Mouse (Mus musculus): ENCODE measurements around the gene Szrd1.
A peak's percentile ranks its signal among the peaks of the same experiment; 100 is the strongest.

Gene Szrd1

GRCm38 (mm10) chr4:141114521-141114981 lies 25.0 kb downstream of the Szrd1 start:
- DNase-seq (ENCODE audit: low spot score) = no peak

- DNase-seq (ENCODE audit: low spot score) = no peak
These were observed 25.7 kb downstream of the Szrd1 start for GRCm38 (mm10) chr4:141113831-141114230.

DNA sequence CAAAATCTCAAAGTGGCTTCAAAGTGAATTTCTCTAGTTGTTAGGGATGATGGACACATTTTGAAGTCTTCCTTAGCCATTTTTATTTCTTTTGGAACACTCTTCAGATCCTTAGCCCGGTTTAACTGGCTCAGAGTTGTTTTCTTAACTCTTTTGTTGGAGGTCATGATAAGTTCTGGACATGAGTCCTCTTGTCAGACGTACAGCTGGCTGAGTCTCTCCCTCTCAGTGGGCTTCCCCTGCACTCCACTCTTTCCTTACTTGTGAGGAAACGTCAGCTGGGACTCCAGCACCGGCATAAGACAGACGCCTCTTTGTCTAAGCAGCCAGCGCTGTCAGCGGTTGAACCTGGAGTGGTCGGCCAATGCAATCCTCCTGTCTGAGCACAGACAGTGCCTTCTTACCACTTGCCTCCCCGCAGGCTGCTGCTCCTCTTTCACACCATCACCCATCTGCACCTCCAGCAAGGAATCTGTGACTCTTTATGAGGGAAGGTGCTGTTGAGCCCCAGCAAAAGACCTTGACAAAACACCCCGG lies 31.3 kb downstream of the Szrd1 start:
- no peak for DNase-seq (ENCODE audit: low spot score)

DNA sequence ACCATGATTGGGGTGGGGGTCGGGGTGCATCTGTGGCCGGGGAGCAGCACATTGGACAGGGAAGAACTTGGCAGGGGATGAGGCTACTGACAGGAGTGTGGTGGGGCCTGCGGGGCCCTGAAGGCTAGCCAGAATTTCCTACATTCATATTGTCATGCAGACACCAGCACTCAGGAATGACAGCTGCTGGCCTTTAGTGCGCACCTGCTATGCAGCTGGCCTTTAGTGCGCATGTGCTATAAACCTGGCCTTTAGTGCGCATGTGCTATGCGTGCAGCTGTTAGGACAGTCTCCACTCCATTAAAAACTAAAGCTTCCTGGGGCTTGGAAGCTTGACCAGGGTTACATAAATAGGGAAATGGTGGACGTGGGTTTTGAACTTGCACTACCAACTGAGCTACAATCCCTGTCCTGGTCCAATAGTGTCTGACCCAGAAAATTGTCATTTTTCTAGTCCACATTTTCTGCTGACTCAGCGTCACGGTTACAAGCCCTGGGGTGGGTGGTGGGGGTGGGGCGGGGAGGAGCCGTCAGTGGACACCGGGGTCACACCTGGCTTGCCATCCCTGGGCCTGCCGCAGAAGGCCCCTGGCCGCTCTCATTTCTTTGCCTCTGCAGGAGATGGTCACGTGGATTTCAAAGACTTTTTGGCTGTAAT lies 32.9 kb downstream of the Szrd1 start:
- DNase-seq (ENCODE audit: low spot score) = no peak

- DNase-seq (ENCODE audit: low spot score) = no peak
These were observed 37.7 kb downstream of the Szrd1 start for GRCm38 (mm10) chr4:141101855-141102254.

DNA sequence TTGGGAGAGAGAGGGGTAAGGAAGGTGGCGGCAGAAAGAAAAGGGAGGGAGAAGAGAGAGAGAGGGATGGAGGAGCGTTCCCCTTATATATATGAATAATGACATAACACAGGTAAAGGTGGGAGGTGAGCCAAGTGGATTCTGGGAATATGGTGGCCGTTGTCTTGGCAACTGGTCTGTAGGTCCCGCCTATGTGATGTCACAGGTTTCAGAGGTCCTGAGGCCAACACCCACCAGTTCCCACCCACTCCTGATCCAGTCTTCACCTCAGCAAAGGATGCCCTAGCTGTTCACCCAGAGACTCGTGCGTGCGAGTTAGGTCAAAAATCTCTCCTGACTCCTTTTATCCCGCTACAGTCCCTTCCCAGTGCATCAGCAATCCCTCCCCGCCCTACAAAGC lies 38.3 kb downstream of the Szrd1 start:
- no peak for DNase-seq (ENCODE audit: low spot score)

- no peak for DNase-seq (ENCODE audit: low spot score)
These were observed 39.6 kb downstream of the Szrd1 start for GRCm38 (mm10) chr4:141099956-141100355.

GRCm38 (mm10) chr4:141098935-141099334 lies 40.6 kb downstream of the Szrd1 start:
- no peak for DNase-seq (ENCODE audit: low spot score)

DNA sequence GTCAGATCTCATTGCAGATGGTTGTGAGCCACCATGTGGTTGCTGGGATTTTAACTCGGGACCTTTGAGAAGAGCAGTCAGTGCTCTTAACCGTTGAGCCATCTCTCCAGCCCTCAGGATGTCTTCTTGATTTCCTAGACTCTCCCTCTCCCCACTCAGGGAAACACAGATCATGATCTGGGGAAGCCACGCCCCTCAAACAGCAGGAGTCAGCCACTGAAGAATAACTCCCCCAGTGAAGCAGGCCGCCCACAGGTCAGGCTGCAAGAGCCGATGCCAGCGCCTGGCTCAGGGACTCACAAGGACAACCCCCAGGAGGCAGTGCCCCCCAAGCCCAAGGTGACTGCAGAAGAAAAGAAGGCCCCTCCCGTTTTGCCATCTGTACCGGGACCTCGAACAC lies 42.9 kb downstream of the Szrd1 start:
- no peak for DNase-seq (ENCODE audit: low spot score)

- no peak for DNase-seq (ENCODE audit: low spot score)
These were observed 44.6 kb downstream of the Szrd1 start for GRCm38 (mm10) chr4:141095016-141095415.

DNA sequence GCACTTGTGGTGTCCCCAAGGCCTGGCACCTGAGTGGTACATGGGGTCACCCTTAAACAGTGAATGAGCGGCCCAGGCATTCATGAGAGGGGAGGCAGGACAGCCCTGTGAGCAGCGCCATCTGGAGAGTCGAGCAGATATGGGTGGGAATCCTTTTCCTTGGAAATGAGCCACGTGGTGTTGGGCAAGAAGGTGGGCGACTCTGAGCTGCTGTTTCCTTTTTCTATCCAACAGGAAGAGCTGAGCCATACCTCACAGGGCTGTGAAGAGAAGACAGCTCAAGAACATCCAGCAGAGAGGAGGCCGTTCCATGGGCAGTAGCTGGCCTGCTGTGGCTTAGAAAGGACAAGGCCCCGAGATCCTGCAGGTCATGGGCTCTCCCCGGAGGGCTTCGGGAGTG lies 50.9 kb downstream of the Szrd1 start:
- DNase-seq (ENCODE audit: low spot score) = no peak

DNA sequence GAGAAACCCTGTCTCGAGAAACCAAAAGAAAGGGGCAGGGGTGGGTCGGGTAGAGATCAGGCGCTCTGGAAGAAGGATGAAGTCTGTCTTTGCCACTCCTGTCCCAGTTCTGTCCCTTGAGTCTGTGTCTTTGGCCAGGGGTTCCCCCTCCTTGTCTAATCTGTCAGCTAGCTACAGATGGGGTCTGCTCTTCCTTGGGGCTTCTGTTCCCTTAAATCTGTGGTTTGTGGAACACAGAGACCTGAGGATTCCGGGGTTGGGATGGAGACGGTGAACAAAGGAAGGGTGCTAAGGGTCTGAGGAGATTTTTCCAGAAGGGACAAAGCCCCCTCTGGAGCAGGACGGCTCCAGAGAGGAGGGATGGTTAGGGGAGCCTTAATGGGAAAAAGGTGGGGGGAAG lies 51.5 kb downstream of the Szrd1 start, which contains the start of gene Spata21:
Spata21 (plus strand) TSS at position 301 of the 400 bp plus-strand sequence.
- DNase-seq (ENCODE audit: low spot score) = no peak

- no peak for DNase-seq (ENCODE audit: low spot score)
These were observed 52.7 kb downstream of the Szrd1 start for GRCm38 (mm10) chr4:141086862-141087261.

- no peak for DNase-seq (ENCODE audit: low spot score)
These were observed 61.0 kb downstream of the Szrd1 start for GRCm38 (mm10) chr4:141078510-141079137.

GRCm38 (mm10) chr4:141077681-141078509 lies 61.7 kb downstream of the Szrd1 start, which contains the start of gene Necap2:
Necap2 (minus strand) TSS chr4:141078357.
- DNase-seq (ENCODE audit: low spot score) = peak; percentile 74

GRCm38 (mm10) chr4:141076761-141077506 lies 62.6 kb downstream of the Szrd1 start:
- DNase-seq (ENCODE audit: low spot score) = no peak

DNA sequence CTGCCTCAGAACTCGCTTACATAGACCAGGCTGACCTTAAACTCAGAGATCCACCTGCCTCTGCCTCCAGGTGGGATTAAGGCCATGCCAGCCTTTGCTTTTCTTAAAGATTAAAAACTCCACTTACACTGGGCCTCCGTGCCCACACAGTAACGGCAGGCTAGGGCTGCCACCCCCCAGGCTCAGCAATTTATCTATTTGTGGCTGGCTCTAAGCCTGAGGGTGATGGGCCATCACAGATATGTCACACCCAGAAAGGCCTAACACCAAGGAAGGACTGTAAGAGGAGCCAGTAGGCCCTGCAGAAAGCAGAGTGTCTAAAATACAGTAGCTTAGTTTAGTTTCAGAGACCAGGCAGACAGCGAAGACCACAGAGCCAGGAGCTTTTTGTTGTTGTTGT lies 65.5 kb downstream of the Szrd1 start:
- DNase-seq (ENCODE audit: low spot score) = no peak

DNA sequence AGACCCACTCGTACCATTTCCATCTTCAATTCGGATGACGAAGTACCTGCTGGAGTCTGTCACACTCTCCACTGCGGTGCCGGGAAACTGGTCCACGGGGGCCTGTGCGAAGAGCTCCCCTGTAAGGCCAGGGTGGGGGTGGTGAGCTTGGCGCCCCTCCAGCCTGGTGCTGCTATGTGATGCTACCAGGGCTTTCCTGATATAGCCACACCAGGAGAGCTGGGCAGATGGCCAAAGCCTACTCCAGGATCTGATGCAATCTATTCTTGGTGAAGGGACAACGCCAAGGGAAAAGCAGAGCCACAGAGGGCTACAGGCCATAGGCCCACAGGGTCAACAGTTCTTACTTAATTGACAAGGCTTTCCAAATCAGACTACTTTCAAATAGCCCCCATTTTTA lies 65.9 kb downstream of the Szrd1 start:
- no peak for DNase-seq (ENCODE audit: low spot score)

GRCm38 (mm10) chr4:141072502-141072901 lies 67.1 kb downstream of the Szrd1 start:
- DNase-seq (ENCODE audit: low spot score) = no peak

DNA sequence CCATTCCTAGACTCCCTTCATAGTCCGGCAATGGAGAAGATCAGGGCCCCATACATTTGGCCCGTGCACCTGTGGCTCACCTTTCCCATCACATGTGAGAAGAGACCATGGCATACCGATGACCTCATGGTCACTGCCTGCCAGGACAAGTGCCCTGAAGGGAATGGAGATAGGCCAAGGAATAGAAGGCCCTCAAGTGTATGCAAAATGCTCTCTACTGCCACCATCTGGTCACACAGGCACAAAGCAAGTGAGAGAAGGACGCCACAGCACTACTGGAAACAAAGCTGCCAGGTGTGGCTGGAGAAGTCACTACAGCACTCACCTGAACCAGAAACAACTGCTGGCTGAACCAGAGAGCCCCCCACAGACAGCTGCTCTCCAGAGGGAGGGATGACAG lies 69.8 kb downstream of the Szrd1 start:
- DNase-seq (ENCODE audit: low spot score) = no peak

DNA sequence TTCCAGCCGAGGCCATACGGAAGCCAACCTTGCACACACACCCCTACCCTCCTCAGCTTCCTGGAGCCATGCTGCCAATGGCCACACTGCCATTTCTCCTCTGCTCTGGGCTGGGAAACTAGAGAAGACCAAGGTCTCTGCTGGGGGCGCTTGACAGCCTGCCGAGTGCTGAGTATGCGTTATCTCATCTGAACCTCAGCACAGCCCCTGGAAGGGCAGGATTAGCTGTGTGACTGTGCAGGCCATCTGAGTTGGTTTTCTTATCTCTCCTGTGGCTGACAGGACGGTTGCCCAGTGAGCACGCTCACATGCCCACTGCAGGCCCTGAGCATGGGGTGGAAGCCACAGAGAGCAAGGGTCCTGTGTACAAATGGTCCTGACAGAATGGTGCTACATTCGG lies 70.9 kb downstream of the Szrd1 start:
- DNase-seq (ENCODE audit: low spot score) = no peak

GRCm38 (mm10) chr4:141067516-141068046 lies 72.0 kb downstream of the Szrd1 start:
- no peak for DNase-seq (ENCODE audit: low spot score)

Data from urinary bladder, postnatal 10 days (tissue).